Mouse (Mus musculus) lung, embryonic 14.5 days (tissue): Measurements from ENCODE around the gene Kat6b. TPM values are rescaled to one million over a fixed set of nuclear protein-coding genes. Genes with fewer than 3 reads are reported as not detected.

Source experiments
- ATAC-seq: fragments of 200-750 bp; cut with Nextera tagmentation; 2 replicates; pipeline ENCODE4 v1.8.0; 2017; ENCODE audit warnings: mild to moderate bottlenecking, moderate TSS enrichment, moderate library complexity; ENCODE audit not compliant: insufficient read depth
- DNase-seq: peaks from one replicate; pipeline ENCODE4 v3.0.0-alpha.2; 2015
- H3K27ac ChIP-seq: fragments of 300-500 bp; sonication (generic); 2 replicates; pipeline ENCODE4 v1.5.1; 2014; ENCODE audit warnings: low read depth, mild to moderate bottlenecking, moderate library complexity
- H3K27me3 ChIP-seq: fragments of 300-500 bp; sonication (generic); 2 replicates; pipeline ENCODE4 v1.6.1; 2014; ENCODE audit warnings: low read length, control low read depth; ENCODE audit not compliant: insufficient read depth
- H3K36me3 ChIP-seq: fragments of 300-500 bp; sonication (generic); 2 replicates; pipeline ENCODE4 v1.6.1; 2014; ENCODE audit warnings: control low read depth; ENCODE audit not compliant: insufficient read depth
- H3K4me1 ChIP-seq: fragments of 300-500 bp; sonication (generic); 2 replicates; pipeline ENCODE4 v1.6.1; 2014; ENCODE audit warnings: antibody characterized with exemption, control low read depth; ENCODE audit not compliant: insufficient read depth
- H3K4me2 ChIP-seq: fragments of 300-500 bp; sonication (generic); 2 replicates; pipeline ENCODE4 v1.6.1; 2014; ENCODE audit warnings: mild to moderate bottlenecking
- H3K4me3 ChIP-seq: fragments of 300-500 bp; sonication (generic); 2 replicates; pipeline ENCODE4 v1.5.1; 2014; ENCODE audit warnings: low read depth, low read length
- H3K9ac ChIP-seq: fragments of 300-500 bp; sonication (generic); 2 replicates; pipeline ENCODE4 v1.6.1; 2014
- H3K9me3 ChIP-seq: fragments of 300-500 bp; sonication (generic); 2 replicates; pipeline ENCODE4 v1.6.1; 2016; ENCODE audit warnings: low read depth, low read length, control low read depth
- CTCF ChIP-seq: IDR thresholded peaks from 2 replicates; pipeline ENCODE4 v1.5.1; 2016; ENCODE audit warnings: antibody characterized with exemption, low read depth
- WGBS: fragments of 180-500 bp; shearing (Covaris S2); extraction: QIAGEN DNeasy Blood & Tissue Kit; methylation state at CpG from one replicate; pipeline ENCODE4 v1.1.7; 2014; 5-methylcytosine and 5-hydroxymethylcytosine counted together
- polyA plus RNA-seq: library from polyadenylated mRNA; unstranded; fragments of >200 nt; fragmentation: Nextera tagmentation; extraction: Ambion mirVana; gene quantifications from 2 replicates; pipeline ENCODE4 v1.2.1, GENCODE M21; 2014

Kat6b gene
- polyA plus RNA-seq, 1 experiment from 2014 or later = 14.2 TPM

DNA sequence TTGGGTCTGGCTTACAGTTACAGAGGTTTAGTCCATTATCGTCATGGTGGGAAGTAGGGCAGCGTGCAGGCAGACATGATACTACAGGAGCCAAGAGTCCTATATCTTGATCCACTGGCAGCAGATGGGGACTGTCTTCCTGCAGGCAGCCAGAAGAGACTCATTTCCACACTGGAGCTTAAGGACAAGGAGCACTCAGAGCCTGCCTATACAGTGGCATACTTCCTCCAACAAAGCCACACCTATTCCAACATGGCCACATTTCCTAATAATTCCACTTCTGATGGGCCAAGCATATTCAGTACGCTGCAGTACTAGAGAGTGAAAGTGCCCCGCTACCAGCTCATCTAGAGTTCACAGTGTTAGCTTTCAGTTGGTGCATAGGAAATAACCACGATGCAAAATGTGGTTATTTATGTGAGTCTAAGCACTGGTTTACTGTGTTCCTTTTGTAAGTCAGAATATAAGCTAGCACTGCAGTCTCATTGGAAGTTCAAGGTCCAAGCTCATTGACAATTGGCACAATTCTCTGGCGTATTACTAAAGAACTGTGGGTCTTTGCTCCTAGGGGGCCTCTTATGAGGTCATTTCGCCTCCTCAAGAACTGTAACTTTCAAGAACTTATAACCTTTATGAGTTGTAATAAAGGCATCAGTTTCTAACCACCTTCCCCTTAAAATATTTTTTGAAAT is 86.2 kb downstream of the Kat6b start:
- H3K4me1 ChIP-seq = no peaks in the 10 kb centered on the region
- no peaks in the 10 kb centered on the region for H3K36me3 ChIP-seq
- no peaks in the 10 kb centered on the region for H3K27me3 ChIP-seq
- H3K4me2 ChIP-seq = no peak overlapping the region
- TF ChIP-seq CTCF = no peak
- WGBS = 90% methylated on average over 7 of the region's 7 CpGs
- H3K9ac ChIP-seq = no peak overlapping the region
- ATAC-seq (no peak), DNase-seq (no peak)
- no peaks in the 10 kb centered on the region for H3K9me3 ChIP-seq
- H3K4me3 ChIP-seq = no peak overlapping the region
- H3K27ac ChIP-seq = no peak overlapping the region

- Histone ChIP-seq H3K4me3 (no peak overlapping the region), H3K4me1 (no peaks in the 10 kb centered on the region), H3K36me3 (no peaks in the 10 kb centered on the region), H3K9ac (no peak overlapping the region), H3K27ac (no peak overlapping the region), H3K4me2 (no peak overlapping the region), H3K9me3 (no peaks in the 10 kb centered on the region), H3K27me3 (no peaks in the 10 kb centered on the region)
- no peak for TF ChIP-seq CTCF
- no peak for ATAC-seq
- WGBS = 83% methylated on average over 7 of the region's 7 CpGs
- DNase-seq = no peak
Observed at GRCm38 (mm10) chr14:21568821-21569220, 87.6 kb downstream of the Kat6b start.

DNA sequence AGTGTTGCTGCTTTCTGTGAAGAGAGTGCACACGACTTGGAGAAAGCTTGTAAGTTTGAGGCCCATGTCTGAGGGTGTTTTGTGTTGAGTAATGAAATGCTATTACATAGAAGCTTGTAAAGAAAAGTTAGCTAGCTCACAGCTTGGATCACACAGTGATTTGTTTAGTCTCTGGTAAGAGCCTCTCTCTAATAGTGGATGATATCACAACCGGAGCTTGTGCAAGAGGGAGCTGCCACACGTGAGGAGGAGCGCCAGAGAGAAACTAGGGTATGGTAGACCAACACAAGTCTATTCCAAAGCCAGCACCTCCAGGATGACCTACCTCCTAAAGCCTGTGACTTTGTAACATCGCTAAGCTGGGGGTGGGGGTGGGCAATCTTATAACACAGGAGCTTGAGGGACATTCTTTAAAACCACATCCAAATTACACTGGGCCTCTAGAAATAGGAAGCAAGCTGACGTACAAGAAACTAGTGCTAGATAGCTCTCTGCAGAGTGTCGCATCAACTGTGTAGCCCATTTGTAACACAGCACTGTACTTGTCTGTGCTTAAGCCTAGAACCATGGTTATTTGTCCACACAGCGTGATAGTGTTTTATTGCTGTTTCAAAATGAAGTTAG is 93.6 kb downstream of the Kat6b start:
- Histone ChIP-seq H3K4me2 (no peak overlapping the region), H3K27me3 (no peaks in the 10 kb centered on the region), H3K36me3 (no peaks in the 10 kb centered on the region), H3K9ac (no peak overlapping the region), H3K4me3 (no peak overlapping the region), H3K4me1 (peaks cover 3% of the 10 kb centered on the region; the same call in 1 of the 2 replicates), H3K27ac (no peak overlapping the region), H3K9me3 (no peaks in the 10 kb centered on the region)
- no peak for DNase-seq
- TF ChIP-seq CTCF = no peak
- ATAC-seq = no peak
- WGBS = 63% methylated on average over 8 of the region's 8 CpGs

DNA sequence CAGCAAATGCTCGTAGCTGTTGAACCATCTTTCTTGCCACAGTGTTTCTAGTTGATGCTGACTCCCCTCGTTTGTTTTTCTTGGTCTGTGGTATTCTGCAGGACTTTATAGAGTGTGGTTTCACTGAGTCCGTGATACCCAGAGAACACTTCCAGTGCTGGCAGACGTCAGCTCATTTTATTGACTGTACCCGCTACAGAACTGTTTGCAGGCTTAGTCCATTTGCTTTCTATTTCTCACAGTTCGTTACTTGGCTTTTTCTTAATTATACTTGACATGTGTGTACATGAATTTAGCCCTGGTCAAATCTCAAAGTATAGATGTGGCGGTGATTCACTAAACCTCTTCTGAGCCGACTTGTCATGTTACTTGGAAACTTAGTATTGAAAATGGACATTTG is 95.6 kb downstream of the Kat6b start:
- 38% methylated on average over 8 of the region's 8 CpGs for WGBS
- no peak overlapping the region for H3K4me2 ChIP-seq
- H3K4me1 ChIP-seq = peaks cover 10% of the 10 kb centered on the region
- H3K9me3 ChIP-seq = no peaks in the 10 kb centered on the region
- TF ChIP-seq CTCF = no peak
- ATAC-seq = no peak
- H3K27ac ChIP-seq = no peak overlapping the region
- no peaks in the 10 kb centered on the region for H3K36me3 ChIP-seq
- no peak overlapping the region for H3K4me3 ChIP-seq
- DNase-seq = peak; percentile 78
- no peaks in the 10 kb centered on the region for H3K27me3 ChIP-seq
- no peak overlapping the region for H3K9ac ChIP-seq

GRCm38 (mm10) chr14:21581198-21581597 is 100.0 kb downstream of the Kat6b start:
- ATAC-seq = no peak
- 11% methylated on average over 4 of the region's 4 CpGs for WGBS
- H3K27me3 ChIP-seq = no peaks in the 10 kb centered on the region
- peak; percentile 50 for DNase-seq
- H3K4me1 ChIP-seq = peaks cover 27% of the 10 kb centered on the region
- no peak overlapping the region for H3K9ac ChIP-seq
- no peak for TF ChIP-seq CTCF
- no peak overlapping the region for H3K4me3 ChIP-seq
- H3K9me3 ChIP-seq = no peaks in the 10 kb centered on the region
- no peak overlapping the region for H3K4me2 ChIP-seq
- H3K27ac ChIP-seq = no peak overlapping the region
- H3K36me3 ChIP-seq = no peaks in the 10 kb centered on the region

DNA sequence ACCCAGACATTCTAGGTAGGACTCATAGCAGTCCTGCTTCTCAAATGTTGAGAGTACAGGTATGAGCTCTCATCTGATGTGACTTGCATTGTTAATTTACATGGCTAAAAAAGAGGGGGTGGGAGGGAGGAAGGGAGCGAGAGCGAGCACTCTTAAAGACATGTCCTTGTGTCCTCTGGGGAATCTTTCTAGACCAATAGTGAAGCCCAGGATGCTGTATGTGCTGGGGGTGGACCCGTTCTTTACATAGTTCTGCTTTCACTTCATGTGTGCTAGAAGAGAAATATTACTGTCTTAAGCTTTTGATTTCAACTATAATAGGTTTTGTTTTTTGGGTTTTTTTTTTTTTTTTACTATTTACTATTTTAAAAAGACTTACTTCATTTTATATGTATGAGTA is 101.1 kb downstream of the Kat6b start:
- Histone ChIP-seq H3K9me3 (no peaks in the 10 kb centered on the region), H3K9ac (no peak overlapping the region), H3K4me1 (peaks cover 27% of the 10 kb centered on the region), H3K4me3 (no peak overlapping the region), H3K27me3 (no peaks in the 10 kb centered on the region), H3K27ac (no peak overlapping the region), H3K4me2 (no peak overlapping the region), H3K36me3 (no peaks in the 10 kb centered on the region)
- no peak for TF ChIP-seq CTCF
- ATAC-seq (no peak), DNase-seq (no peak)
- 93% methylated on average over 3 of the region's 3 CpGs for WGBS

DNA sequence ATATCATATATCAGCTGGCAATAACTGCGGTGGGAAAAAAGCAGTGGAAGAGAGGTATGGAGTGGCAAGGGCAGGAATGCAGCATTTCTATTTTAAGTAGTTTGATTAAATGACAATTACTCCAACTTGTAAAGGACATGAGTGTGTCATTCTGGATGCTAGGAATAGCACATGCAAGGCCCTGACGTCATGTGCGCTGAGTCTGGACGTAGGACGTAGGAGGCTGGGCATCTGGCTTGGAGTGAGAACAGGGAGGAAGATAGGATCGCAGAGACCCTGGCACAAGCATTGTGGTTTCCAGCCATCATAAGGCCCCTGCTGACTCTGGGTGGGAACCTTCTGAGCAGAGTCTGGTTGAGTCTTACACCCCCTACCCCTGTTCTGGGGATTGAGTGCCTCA is 101.8 kb downstream of the Kat6b start:
- Histone ChIP-seq H3K4me1 (peaks cover 25% of the 10 kb centered on the region), H3K36me3 (no peaks in the 10 kb centered on the region), H3K27ac (no peak overlapping the region), H3K4me2 (no peak overlapping the region), H3K27me3 (no peaks in the 10 kb centered on the region), H3K9me3 (no peaks in the 10 kb centered on the region), H3K9ac (no peak overlapping the region), H3K4me3 (no peak overlapping the region)
- no peak for TF ChIP-seq CTCF
- ATAC-seq (no peak), DNase-seq (no peak)
- 75% methylated on average over 6 of the region's 6 CpGs for WGBS
